In genomic region chr17:83834120-83834519, GRCm38 (mm10) we compare ENCODE assay signal across 21 mouse cellular contexts. TPM values are rescaled to one million over a fixed set of nuclear protein-coding genes. Genes with fewer than 3 reads are reported as not detected.
A peak's percentile ranks its signal among the peaks of the same experiment; 100 is the strongest.
DNase-seq lines count a peak whose midpoint lies in the region; ATAC-seq and TF ChIP-seq lines count a peak whose summit lies in the region.
"Had no signal": no experiment of that assay in that cellular context is flagged by ENCODE, and none has a peak within 500 bp of the region (broad histone marks: within the 10 kb centered on the region; RNA-seq: fewer than 3 reads in every experiment).

No protein-coding gene starts in this region.

- no peak for TF ChIP-seq EP300 in lung, postnatal 0 days (IDR thresholded peaks at IDR 0.05)

- no peak overlapping the region for H3K4me2 ChIP-seq in lung, postnatal 0 days (replicated peaks; ENCODE audit: low read depth, low read length)
- H3K4me2 ChIP-seq: hindbrain, embryonic 14.5 days; intestine, embryonic 15.5 days; stomach, embryonic 15.5 days had no signal

- H3K27ac ChIP-seq in lung, postnatal 0 days (ENCODE audit: low read length): no peak overlapping the region
- H3K27ac ChIP-seq: embryonic facial prominence, embryonic 10.5 days; hindbrain, embryonic 14.5 days; intestine, embryonic 15.5 days; stomach, embryonic 15.5 days had no signal

- H3K9ac ChIP-seq in lung, postnatal 0 days (replicated peaks; ENCODE audit: low read depth): no peak overlapping the region
- H3K9ac ChIP-seq: hindbrain, embryonic 14.5 days; intestine, embryonic 15.5 days; stomach, embryonic 15.5 days had no signal

- no peaks in the 10 kb centered on the region for H3K27me3 ChIP-seq in lung, postnatal 0 days (replicated peaks; ENCODE audit: insufficient read depth, low read length)
- H3K27me3 ChIP-seq: intestine, embryonic 15.5 days; stomach, embryonic 15.5 days had no signal

- DNase-seq in adrenal gland, postnatal 14 days: peak; percentile 69
- DNase-seq in adrenal gland, adult 18-20 months (ENCODE audit: low spot score in 2 of 2): no peak
- peak; percentile 41 for DNase-seq in heart, postnatal 4 days
- no peak for DNase-seq in heart, adult 18-20 months
- DNase-seq in lung, postnatal 0 days (ENCODE audit: low spot score): peak; percentile 72
- no peak for DNase-seq in lung, postnatal 25 days (ENCODE audit: low spot score)
- peak; percentile 73 for DNase-seq in brain, adult 2 months (ENCODE audit: low read depth, low spot score)
- DNase-seq in right cerebral cortex, adult 2 months (ENCODE audit: low spot score in 2 of 2): no peak
- DNase-seq: adrenal gland, adult 2 months; cerebellum, adult 18-20 months; gastrocnemius, postnatal 14 days; kidney, postnatal 36 days; thymus, postnatal 14 days had no signal

- WGBS in lung, postnatal 0 days: 15% methylated on average over 4 of the region's 4 CpGs

- peak; percentile 1; the same call in 1 of the 2 replicates for TF ChIP-seq CTCF in lung, postnatal 0 days (IDR thresholded peaks at IDR 0.05)

- no peaks in the 10 kb centered on the region for H3K9me3 ChIP-seq in lung, postnatal 0 days (ENCODE audit: low read length)
- H3K9me3 ChIP-seq: embryonic facial prominence, embryonic 10.5 days; G1E; intestine, embryonic 15.5 days; stomach, embryonic 15.5 days had no signal

- no peaks in the 10 kb centered on the region for H3K36me3 ChIP-seq in lung, postnatal 0 days (ENCODE audit: insufficient read depth, low read length)
- H3K36me3 ChIP-seq: embryonic facial prominence, embryonic 10.5 days; G1E; intestine, embryonic 15.5 days; stomach, embryonic 15.5 days had no signal

- peak; percentile 54 for ATAC-seq in lung, postnatal 0 days
- ATAC-seq: intestine, embryonic 15.5 days; midbrain, embryonic 16.5 days had no signal

- no peaks in the 10 kb centered on the region for H3K4me1 ChIP-seq in lung, postnatal 0 days (ENCODE audit: insufficient read depth, low read depth, low read length)
- H3K4me1 ChIP-seq: intestine, embryonic 15.5 days; stomach, embryonic 15.5 days had no signal

- no peak overlapping the region for H3K4me3 ChIP-seq in lung, postnatal 0 days (ENCODE audit: low read depth, low read length)
- H3K4me3 ChIP-seq: embryonic facial prominence, embryonic 10.5 days; intestine, embryonic 15.5 days; stomach, embryonic 15.5 days had no signal

RNA-seq across cellular contexts. Expression of gene Haao, which starts 13.6 kb away (rescaled TPM):
- 6.8 and 27.0 TPM in 2 replicates for total RNA-seq in adrenal gland, postnatal 14 days (2021)
- 1 to 10 TPM in 1 of 2 experiments, under 1 TPM in 1; 0.56 to 1.6 TPM for total RNA-seq in adrenal gland, adult 18-20 months (2021)
- total RNA-seq in heart, postnatal 4 days (2021): under 1 TPM in 1 of 2 experiments, not detected in 1; 0.36 TPM
- total RNA-seq in heart, adult 18-20 months (2021): 1 to 10 TPM in 1 of 2 experiments, under 1 TPM in 1; 0.27 to 2.0 TPM
- polyA plus RNA-seq in lung, postnatal 0 days (2015; fragmentation: Nextera tagmentation; extraction: Ambion mirVana): 1.1 and 1.6 TPM in 2 replicates
- total RNA-seq: gastrocnemius, postnatal 14 days; layer of hippocampus, postnatal 10 days had no signal
- polyA plus RNA-seq: embryonic facial prominence, embryonic 10.5 days; forebrain, embryonic 11.5 days; hindbrain, embryonic 14.5 days had no signal

Comparison
In these comparisons a context has a peak if more than half of its experiments do, and no peak if none do; other contexts are left out.
1. DNase-seq: peak in adrenal gland, postnatal 14 days (single experiment), heart, postnatal 4 days (single experiment), lung, postnatal 0 days (single experiment) and brain, adult 2 months (single experiment); none in adrenal gland, adult 18-20 months (0 of 2), heart, adult 18-20 months (0 of 2), lung, postnatal 25 days (single experiment) and right cerebral cortex, adult 2 months (0 of 2).